Mouse (Mus musculus) cerebellum, adult 2 months (tissue): ENCODE data around the gene Fbxl20. TPM values are rescaled to one million over a fixed set of nuclear protein-coding genes. Genes with fewer than 3 reads are reported as not detected.

ENCODE experiments used
- DNase-seq, 2 experiments: peaks; one replicate each; pipeline ENCODE4 v3.0.0; 2021
- H3K27ac ChIP-seq: fragments of 200-500 bp; 2 replicates; pipeline ENCODE4 v1.5.1; 2012; ENCODE audit warnings: low read length, control low read depth, inconsistent platforms; ENCODE audit not compliant: insufficient read depth
- H3K27me3 ChIP-seq: fragments of 200-500 bp; 2 replicates; pipeline ENCODE4 v1.6.1; 2012; ENCODE audit warnings: inconsistent platforms, mild to moderate bottlenecking, low read length, moderate library complexity; ENCODE audit not compliant: control insufficient read depth, insufficient read depth
- H3K4me1 ChIP-seq: fragments of 200-500 bp; 2 replicates; pipeline ENCODE4 v1.6.1; 2011; ENCODE audit warnings: low read length; ENCODE audit not compliant: control insufficient read depth, insufficient read depth
- H3K4me3 ChIP-seq: fragments of 200-500 bp; replicated peaks from 2 replicates; pipeline ENCODE3; 2011; ENCODE audit warnings: mild to moderate bottlenecking, low read depth, low read length, control low read depth; ENCODE audit not compliant: insufficient read depth
- CTCF ChIP-seq: fragments of 200-500 bp; IDR thresholded peaks from 2 replicates; pipeline ENCODE4 v1.5.1; 2011; ENCODE audit warnings: low read depth, mild to moderate bottlenecking, control low read depth, low read length, moderate library complexity, borderline replicate concordance; ENCODE audit not compliant: insufficient read depth
- POLR2A ChIP-seq: fragments of 200-500 bp; IDR thresholded peaks from 2 replicates; pipeline ENCODE4 v1.6.1; 2011; ENCODE audit warnings: low read length, control low read depth, borderline replicate concordance; ENCODE audit not compliant: insufficient read depth
- WGBS: fragments of 180-500 bp; shearing (Covaris S2); methylation state at CpG from one replicate; pipeline ENCODE4 v1.1.7; 2018; 5-methylcytosine and 5-hydroxymethylcytosine counted together
- polyA plus RNA-seq: library from polyadenylated mRNA; depleted of rRNA; stranded (reverse); fragments of >200 nt; gene quantifications from 2 replicates; pipeline ENCODE4 v1.2.3, GENCODE M21; 2012; rRNA removed

Fbxl20 gene
- polyA plus RNA-seq, 1 experiment, result 23.0 TPM

DNA sequence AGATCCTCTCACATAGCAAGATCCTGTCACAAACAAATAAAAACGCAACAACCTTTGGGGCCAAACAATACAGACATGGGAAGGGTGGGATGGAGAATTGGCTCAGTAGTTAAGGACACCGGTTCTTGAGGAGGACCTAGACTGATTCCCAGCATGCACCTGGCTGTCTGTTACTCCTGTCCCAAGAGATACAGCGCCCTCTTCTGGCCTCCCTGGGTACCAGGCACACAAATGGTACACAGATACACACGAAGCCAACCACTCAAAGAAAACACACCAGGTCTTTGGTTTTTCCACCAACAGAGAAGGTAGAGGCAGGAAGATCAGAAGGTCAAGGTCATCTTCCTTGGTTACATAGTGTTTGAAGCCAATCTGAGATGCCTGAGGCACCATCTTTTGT, 104.6 kb downstream of the Fbxl20 start:
- 69% methylated on average over 4 of the region's 4 CpGs for WGBS
- Histone ChIP-seq H3K4me3 (no peak overlapping the region), H3K27ac (no peak overlapping the region), H3K27me3 (no peaks in the 10 kb centered on the region), H3K4me1 (peaks cover 20% of the 10 kb centered on the region)
- no peak for TF ChIP-seq POLR2A
- TF ChIP-seq CTCF, result no peak
- peak in 1 of 2 experiments; percentile 11 for DNase-seq

DNA sequence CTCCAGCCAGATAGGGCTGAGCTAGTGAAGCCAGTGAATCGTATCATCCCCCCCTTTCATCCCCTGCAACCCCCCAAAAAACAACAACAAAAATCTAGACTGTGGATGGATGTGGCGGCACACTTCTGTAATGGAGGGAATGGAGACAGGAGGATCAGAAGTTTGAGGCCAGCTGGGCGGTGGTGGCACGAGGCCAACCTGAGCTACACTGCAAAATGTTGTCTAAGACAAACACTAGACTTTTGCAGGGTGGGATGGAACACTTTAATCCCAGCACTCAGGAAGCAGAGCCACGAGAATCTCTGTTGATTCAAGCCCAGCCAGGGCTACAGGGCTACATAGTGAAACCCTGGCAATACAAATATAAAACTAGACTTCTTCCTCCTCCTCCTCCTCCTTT, 106.1 kb downstream of the Fbxl20 start:
- TF ChIP-seq CTCF, result no peak
- TF ChIP-seq POLR2A, result no peak
- Histone ChIP-seq H3K27ac (no peak overlapping the region), H3K27me3 (no peaks in the 10 kb centered on the region), H3K4me3 (no peak overlapping the region), H3K4me1 (peaks cover 20% of the 10 kb centered on the region)
- peak in 1 of 2 experiments; percentile 44 for DNase-seq
- WGBS, result 51% methylated on average over 5 of the region's 5 CpGs

DNA sequence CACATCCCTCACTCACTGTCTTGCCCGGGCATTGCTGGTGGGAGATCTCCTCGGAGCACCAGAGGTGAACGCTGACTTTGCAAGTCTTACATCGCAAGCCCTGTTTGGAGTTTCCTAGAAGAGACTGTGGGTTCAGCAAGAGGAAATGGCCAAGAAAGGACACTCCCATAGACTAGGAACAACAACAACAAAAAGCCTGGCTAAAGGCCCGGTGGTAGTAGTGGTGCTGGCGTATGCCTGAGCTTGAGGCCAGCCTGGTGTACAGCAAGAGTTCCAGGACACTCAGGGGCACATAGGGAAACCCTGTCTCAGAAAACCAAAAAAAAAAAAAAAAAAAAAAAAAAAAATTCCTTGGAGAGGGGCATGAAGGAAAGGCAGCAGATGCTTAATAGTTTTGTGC, 107.5 kb downstream of the Fbxl20 start:
- Histone ChIP-seq H3K27ac (no peak overlapping the region), H3K27me3 (no peaks in the 10 kb centered on the region), H3K4me1 (peaks cover 12% of the 10 kb centered on the region), H3K4me3 (no peak overlapping the region)
- no peak for TF ChIP-seq POLR2A
- no peak for TF ChIP-seq CTCF
- peak in 1 of 2 experiments; percentile 15 for DNase-seq
- 72% methylated on average over 6 of the region's 6 CpGs for WGBS

DNA sequence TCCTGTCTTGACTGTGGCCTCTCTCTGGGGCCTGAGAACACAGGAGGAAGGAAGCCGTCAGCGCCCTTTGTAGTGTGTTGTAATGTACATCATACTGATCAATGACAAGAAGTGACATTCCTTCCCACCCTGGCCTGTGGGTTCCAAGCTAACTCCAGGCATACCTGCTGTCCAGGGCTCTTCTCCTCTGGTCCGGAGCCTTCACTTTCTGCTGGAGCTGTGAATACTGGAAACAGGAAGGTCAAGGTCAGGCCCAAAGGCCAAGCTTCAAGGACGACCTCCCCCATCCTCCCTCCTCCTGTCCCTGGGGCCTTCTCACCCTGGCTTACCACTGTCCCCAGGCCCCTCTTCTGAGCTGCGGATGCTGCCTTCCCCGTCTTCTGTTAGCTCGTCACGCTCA, 109.2 kb downstream of the Fbxl20 start:
- H3K4me1 ChIP-seq, result peaks cover 6% of the 10 kb centered on the region
- no peak for TF ChIP-seq CTCF
- no peak for TF ChIP-seq POLR2A
- no peak for DNase-seq
- no peak overlapping the region for H3K4me3 ChIP-seq
- H3K27ac ChIP-seq, result no peak overlapping the region
- WGBS, result 90% methylated on average over 8 of the region's 8 CpGs
- no peaks in the 10 kb centered on the region for H3K27me3 ChIP-seq

DNA sequence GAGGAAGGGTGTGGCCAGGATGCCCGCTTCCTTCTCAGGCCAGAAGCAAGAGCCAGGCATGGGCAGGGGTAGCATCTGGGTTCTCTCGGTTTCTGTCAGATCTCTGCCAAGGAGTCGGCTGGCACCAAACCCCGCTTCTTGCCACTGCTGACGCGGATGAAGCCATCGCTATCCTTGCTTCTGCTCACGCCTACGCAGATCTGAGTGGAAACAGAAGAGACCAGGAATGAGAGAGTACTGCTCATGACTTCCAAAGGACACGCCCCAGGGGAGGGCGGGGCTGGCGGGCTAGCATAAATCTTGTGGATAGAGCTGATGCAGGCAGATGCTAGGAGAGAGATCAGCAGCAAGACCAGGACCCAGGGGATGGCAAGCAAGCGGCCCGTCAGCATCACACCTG, 112.3 kb downstream of the Fbxl20 start:
- Histone ChIP-seq H3K27me3 (no peaks in the 10 kb centered on the region), H3K4me1 (peaks cover 10% of the 10 kb centered on the region), H3K4me3 (no peak overlapping the region), H3K27ac (no peak overlapping the region)
- TF ChIP-seq POLR2A (no peak), CTCF (no peak)
- DNase-seq, result peak; percentile 50 to 53
- WGBS, result 30% methylated on average over 14 of the region's 14 CpGs

DNA sequence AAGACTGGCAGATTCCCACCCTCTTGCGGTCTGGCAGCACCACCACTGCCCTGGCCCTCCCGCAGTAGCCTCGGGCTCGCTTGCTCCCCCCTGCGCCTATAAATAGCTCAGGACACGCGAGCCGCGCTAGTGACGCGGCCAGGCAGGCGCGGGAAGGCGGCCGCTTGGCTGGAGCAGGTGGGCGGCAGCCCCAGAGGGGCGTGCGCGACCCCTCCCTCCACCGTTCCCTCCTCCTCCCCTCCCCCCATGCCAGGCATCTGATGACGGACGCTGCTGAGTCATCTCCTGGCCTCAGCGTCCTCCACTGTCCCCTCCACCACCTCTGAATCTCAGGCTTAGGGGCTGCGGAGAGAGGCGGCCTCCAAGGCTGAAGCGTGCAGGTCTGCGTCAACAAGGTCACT, 114.2 kb downstream of the Fbxl20 start:
- no peak for TF ChIP-seq CTCF
- TF ChIP-seq POLR2A, result peak; percentile 55; the same call in 1 of the 2 replicates
- Histone ChIP-seq H3K27me3 (no peaks in the 10 kb centered on the region), H3K4me1 (peaks cover 10% of the 10 kb centered on the region), H3K27ac (peak overlapping the region; percentile 83), H3K4me3 (peak overlapping the region; percentile 58)
- under 1% methylated on average over 27 of the region's 27 CpGs for WGBS
- peak; percentile 80 to 83 for DNase-seq

DNA sequence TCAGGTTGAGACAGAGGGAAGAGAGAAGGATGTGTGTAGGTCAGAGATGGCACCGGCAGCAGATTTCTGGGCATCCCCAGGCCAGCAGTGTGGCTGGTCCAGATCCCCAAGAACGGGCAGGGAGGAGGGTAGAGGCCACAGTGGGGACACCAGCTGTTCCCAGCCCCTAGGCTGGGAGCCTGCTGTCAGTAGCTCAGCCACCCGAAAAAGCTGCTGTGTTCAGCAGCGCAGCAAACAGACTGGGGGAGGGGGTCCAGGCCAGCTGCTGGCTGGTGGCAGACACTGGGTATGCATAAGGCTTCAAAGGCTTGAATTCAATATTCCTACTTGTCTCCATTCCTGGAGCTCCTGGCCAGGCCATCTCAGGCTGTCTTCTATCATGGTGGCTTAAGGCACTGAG, 115.4 kb downstream of the Fbxl20 start:
- Histone ChIP-seq H3K27me3 (no peaks in the 10 kb centered on the region), H3K4me3 (no peak overlapping the region), H3K27ac (no peak overlapping the region), H3K4me1 (peaks cover 10% of the 10 kb centered on the region)
- 51% methylated on average over 4 of the region's 4 CpGs for WGBS
- TF ChIP-seq CTCF, result no peak
- no peak for TF ChIP-seq POLR2A
- peak in 1 of 2 experiments; percentile 23 for DNase-seq

DNA sequence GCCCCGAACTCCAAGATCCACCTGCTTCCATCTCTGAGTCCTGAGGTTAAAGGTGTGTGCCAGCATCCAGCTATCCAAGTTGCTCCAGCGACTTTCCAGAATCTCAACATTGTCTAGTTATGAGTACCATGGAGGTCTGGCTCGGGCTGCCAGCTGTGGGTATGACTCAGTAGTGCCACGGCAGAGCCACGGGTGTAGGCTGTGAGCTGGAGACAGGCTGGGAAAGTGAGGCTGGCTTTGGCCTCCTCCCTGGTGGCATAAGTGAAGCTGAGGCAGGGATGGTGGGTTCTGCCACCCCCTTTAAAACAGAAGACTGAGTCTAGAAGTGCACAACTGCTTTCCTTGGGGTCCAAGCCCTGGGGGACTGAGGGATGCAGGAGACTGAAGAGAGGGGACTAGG, 116.1 kb downstream of the Fbxl20 start:
- DNase-seq, result peak in 1 of 2 experiments; percentile 11
- WGBS, result 58% methylated on average over 5 of the region's 5 CpGs
- Histone ChIP-seq H3K4me3 (no peak overlapping the region), H3K4me1 (peaks cover 10% of the 10 kb centered on the region), H3K27me3 (no peaks in the 10 kb centered on the region), H3K27ac (no peak overlapping the region)
- TF ChIP-seq CTCF, result no peak
- no peak for TF ChIP-seq POLR2A

Other genes starting within 250 kb of the Fbxl20 start
- 46.2 and 51.5 TPM in 2 replicates for gene Plxdc1, start 164.0 kb downstream of the Fbxl20 start, polyA plus RNA-seq
- gene Arl5c, start 154.2 kb downstream of the Fbxl20 start, polyA plus RNA-seq, result 2.0 and 2.2 TPM in 2 replicates
- 34.6 and 37.5 TPM in 2 replicates for gene Cacnb1, start 127.4 kb downstream of the Fbxl20 start, polyA plus RNA-seq
- gene Rpl19, start 123.7 kb downstream of the Fbxl20 start, polyA plus RNA-seq, result 746 and 786 TPM in 2 replicates
- 31.0 and 37.7 TPM in 2 replicates for gene Stac2, start 96.9 kb downstream of the Fbxl20 start, polyA plus RNA-seq
- gene Med1, start 42.9 kb upstream of the Fbxl20 start, polyA plus RNA-seq, result 27.0 and 29.0 TPM in 2 replicates
- gene Cdk12, start 52.7 kb upstream of the Fbxl20 start, polyA plus RNA-seq, result 23.3 and 24.9 TPM in 2 replicates
- 57.4 and 68.4 TPM in 2 replicates for gene Neurod2, start 179.2 kb upstream of the Fbxl20 start, polyA plus RNA-seq
- gene Ppp1r1b, start 198.0 kb upstream of the Fbxl20 start, polyA plus RNA-seq, result 150 and 173 TPM in 2 replicates
- 53.5 and 56.1 TPM in 2 replicates for gene Stard3, start 208.0 kb upstream of the Fbxl20 start, polyA plus RNA-seq
- 0.95 and 1.3 TPM in 2 replicates for gene Tcap, start 233.4 kb upstream of the Fbxl20 start, polyA plus RNA-seq
- 0.26 and 0.40 TPM in 2 replicates for gene Pnmt, start 236.0 kb upstream of the Fbxl20 start, polyA plus RNA-seq